Mouse (Mus musculus) skeletal muscle tissue, postnatal 0 days (tissue): ENCODE data around the gene Pip4k2b. TPM values are rescaled to one million over a fixed set of nuclear protein-coding genes. Genes with fewer than 3 reads are reported as not detected.

ENCODE experiments used
- microRNA-seq, 2 experiments: library from miRNA; unstranded; fragments of <30 nt; microRNA quantifications; one replicate each; pipeline ENCODE4; 2016
- polyA plus RNA-seq: library from polyadenylated mRNA; unstranded; fragments of >200 nt; fragmentation: Nextera tagmentation; extraction: Ambion mirVana; gene quantifications from 2 replicates; pipeline ENCODE4 v1.2.1, GENCODE M21; 2015

The Pip4k2b gene
- 1.9 TPM in 2 replicates for polyA plus RNA-seq

GRCm38 (mm10) chr11:97744063-97744717 is at the start of gene Pip4k2b:
Pip4k2b (minus strand) TSS chr11:97744704.

DNA sequence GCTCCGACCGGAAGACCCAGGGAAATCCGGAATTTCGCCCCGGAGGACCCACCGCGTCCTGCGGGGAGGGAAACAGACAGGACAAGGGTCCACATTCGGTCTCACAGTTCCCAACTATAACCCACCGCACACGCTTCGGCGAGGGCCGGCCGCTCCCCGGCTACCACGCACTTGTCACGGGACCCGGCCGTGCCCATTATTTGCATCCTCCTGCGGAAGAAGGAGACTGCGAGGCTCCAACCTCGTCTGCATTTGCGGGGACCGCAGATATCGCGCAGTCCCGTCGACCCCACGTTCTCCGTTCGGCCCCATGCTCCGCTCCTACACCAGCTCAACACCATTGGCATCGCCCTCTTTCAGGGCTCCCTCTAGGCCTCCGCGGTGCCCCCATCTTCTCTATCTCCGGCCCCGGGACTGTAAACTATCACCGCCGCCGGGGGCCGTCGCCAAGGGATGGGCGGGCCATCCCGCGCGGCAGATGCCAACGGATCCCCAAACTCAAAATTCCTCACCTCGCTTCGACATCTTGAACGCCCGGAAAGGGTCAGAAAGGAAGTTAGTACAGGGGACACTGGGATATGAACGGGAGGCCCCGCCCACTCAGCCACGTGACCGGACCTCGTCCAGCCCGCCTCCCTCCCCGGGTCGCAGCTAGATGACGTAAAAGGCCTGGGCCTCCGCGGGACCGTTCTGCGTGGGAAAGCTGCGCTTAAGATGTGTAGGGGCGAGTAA is 37.5 kb upstream of the Pip4k2b start, which contains the start of gene Rpl23:
Gene Rpl23 (minus strand): TSS at position 606 of the 732 bp plus-strand sequence.

DNA sequence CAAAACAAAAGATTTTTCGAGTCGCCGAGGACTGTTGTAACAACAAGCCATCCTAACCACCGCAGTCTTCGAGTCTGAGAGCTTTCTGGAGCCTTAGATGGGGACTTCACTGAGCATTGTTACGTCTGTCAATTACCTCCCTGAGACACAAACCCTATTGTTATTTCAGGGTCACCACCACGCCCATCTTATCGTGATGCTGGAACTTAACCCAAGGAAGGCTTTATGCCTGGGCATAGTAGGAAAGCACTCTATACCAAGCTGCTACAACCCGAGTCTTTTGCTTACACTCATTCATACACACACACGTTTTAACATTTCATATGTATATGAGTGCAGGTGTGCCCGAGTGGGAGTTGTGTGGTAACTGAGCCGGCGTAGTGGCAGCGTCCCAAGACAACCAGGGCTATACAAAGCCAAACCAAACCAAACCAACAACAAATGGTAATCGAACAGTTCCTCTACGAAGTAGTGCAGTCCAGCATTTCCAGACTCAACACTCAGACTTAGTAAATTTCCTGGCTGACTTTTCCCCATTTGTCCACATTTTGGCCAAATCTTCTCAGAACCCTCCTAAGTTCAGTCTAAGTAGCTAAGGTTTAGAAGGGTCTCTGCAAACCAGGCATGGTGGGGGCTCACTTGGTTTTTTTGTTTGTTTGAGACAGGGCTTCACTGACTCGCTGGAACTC is 31.4 kb upstream of the Pip4k2b start, which contains the start of gene 1700001P01Rik:
Gene 1700001P01Rik (minus strand): TSS at position 111 of the 689 bp plus-strand sequence.

GRCm38 (mm10) chr11:97766154-97766881 is 21.8 kb upstream of the Pip4k2b start, which contains the start of gene Cwc25:
Cwc25 (minus strand) TSS chr11:97766556.

DNA sequence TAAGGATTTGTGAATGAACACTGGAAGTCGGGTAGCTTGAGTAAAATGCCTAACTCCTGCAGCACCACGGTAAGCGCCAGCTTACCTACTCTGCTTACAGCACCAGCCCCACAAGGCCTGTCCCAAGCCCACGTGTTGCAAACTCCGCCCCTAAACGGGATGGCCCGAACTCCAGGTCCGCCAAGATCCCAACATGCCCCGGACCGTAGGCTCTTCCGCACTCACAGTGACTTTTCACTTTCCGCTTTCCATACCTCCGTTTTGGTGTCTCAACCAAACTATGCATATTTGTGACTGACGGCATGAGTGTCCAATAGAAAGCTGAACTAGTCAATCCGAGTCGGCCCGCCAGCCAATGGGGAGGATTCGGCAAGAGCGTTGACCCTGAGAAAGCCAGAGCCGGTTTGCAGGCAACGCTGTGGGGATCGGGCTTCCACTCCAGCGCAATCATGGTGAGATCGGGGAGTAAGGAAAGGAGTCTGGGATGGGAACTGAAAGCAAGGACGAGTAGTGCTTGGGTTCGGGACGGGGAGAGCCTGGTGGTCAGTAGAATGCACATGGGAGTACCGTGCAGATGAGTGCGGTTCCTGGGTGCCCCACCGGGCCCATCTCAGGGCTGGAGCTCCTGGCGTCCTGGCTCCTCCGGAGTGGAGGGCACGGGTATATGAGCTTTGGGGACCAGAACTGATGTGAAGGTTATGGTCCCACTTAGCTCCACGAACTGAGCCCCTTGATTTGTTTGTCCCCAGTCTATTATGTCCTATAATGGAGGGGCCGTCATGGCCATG is 41.3 kb downstream of the Pip4k2b start, which contains the start of gene Psmb3:
Gene Psmb3 (plus strand): TSS at position 361 of the 788 bp plus-strand sequence.

DNA sequence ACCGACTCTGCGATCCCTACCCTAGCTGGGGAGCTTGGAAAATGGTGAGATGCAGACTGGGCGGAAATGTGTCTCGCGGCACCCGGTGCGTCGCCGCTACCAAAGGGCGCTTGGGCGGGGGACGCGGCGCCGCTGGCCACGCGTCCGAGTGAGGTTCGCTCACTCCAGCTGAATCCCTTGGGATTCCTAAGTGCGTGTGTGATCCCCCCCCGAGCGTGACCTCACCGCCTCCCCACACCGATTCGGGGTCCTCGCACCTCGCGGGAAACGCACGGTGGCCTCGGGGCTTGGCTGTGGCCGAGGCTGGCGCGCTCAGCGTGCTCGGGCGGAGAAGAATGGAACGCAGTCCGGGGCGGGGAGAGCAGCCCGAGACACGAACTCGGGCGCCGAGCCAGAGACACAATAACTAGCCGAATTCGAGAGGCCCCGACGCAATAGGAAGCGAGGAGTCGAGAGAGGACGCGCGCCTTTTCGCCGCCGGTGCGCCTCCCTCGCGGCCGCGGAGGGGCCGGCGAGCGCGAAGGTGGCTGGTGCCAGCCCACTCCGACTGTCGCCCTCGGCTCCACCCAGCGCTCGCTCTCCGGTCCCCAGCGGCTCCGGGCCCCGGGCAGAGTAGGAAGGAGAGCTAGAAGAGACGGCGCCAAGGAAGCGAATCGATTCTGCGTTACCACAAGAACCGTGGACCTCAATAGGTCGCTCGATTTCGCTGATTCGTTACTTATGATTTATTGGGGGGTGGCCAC is 44.3 kb downstream of the Pip4k2b start, which contains the start of gene Pcgf2:
Gene Pcgf2 (minus strand): TSS at position 495 of the 743 bp plus-strand sequence.

GRCm38 (mm10) chr11:97685613-97686321 is 58.7 kb downstream of the Pip4k2b start, which contains the start of gene Cisd3:
Cisd3 (plus strand) TSS chr11:97685826.

Small RNA genes lying within 50 kb of the gene (microRNA-seq; reads per million reads assigned to microRNA genes)
- gene Mir6927 (0 reads per million in 2 experiments), gene Mir8102 (0 reads per million in 2 experiments)

Other genes starting within 250 kb of the Pip4k2b start
- gene 4933428G20Rik, start 244.4 kb downstream of the Pip4k2b start, polyA plus RNA-seq = 0.28 and 0.44 TPM in 2 replicates
- gene Srcin1, start 168.5 kb downstream of the Pip4k2b start, polyA plus RNA-seq = 0.06 and 0.13 TPM in 2 replicates
- 0.14 and 0.23 TPM in 2 replicates for gene Epop, start 115.0 kb downstream of the Pip4k2b start, polyA plus RNA-seq
- gene Mllt6, start 81.3 kb downstream of the Pip4k2b start, polyA plus RNA-seq = 0.96 and 1.00 TPM in 2 replicates
- 94.2 and 95.9 TPM in 2 replicates for gene Cisd3, start 58.9 kb downstream of the Pip4k2b start, polyA plus RNA-seq
- 3.5 and 4.0 TPM in 2 replicates for gene Pcgf2, start 44.2 kb downstream of the Pip4k2b start, polyA plus RNA-seq
- 443 and 489 TPM in 2 replicates for gene Psmb3, start 41.3 kb downstream of the Pip4k2b start, polyA plus RNA-seq
- gene Cwc25, start 21.9 kb upstream of the Pip4k2b start, polyA plus RNA-seq = 7.7 and 9.0 TPM in 2 replicates
- not detected in 2 replicates for gene 1700001P01Rik, start 31.2 kb upstream of the Pip4k2b start, polyA plus RNA-seq
- 394 and 459 TPM in 2 replicates for gene Rpl23, start 37.7 kb upstream of the Pip4k2b start, polyA plus RNA-seq
- 32.7 and 42.2 TPM in 2 replicates for gene Lasp1, start 54.3 kb upstream of the Pip4k2b start, polyA plus RNA-seq
- gene B230217C12Rik, start 96.1 kb upstream of the Pip4k2b start, polyA plus RNA-seq = 1.3 and 1.4 TPM in 2 replicates
- gene Fbxo47, start 139.4 kb upstream of the Pip4k2b start, polyA plus RNA-seq = 0.13 and 0.22 TPM in 2 replicates
- 2.7 TPM in 2 replicates for gene Plxdc1, start 241.7 kb upstream of the Pip4k2b start, polyA plus RNA-seq